Mouse (Mus musculus): ENCODE measurements around the gene Mrnip. TPM values are rescaled to one million over a fixed set of nuclear protein-coding genes. Genes with fewer than 3 reads are reported as not detected.

Gene Mrnip
- total RNA-seq, 2 experiments from 2014 or later, result 2.4 to 2.6 TPM

- DNase-seq, result no peak
- intact Hi-C loops (cut with DNase I), result loop anchor here (5.0 kb wide), 1 partner anchor 123 kb away; no protein-coding TSS in a partner anchor
These were observed 64.9 kb downstream of the Mrnip start for GRCm38 (mm10) chr11:50238821-50239791.

GRCm38 (mm10) chr11:50240235-50240911 lies 66.1 kb downstream of the Mrnip start:
- no peak for DNase-seq

GRCm38 (mm10) chr11:50243926-50244325 lies 69.7 kb downstream of the Mrnip start:
- DNase-seq, result no peak
- intact Hi-C loops (cut with DNase I), result no loop called here

More at GRCm38 (mm10) chr11:50240235-50240911, 66.1 kb downstream of the Mrnip start:
- intact Hi-C loops (cut with DNase I), result no loop called here

DNA sequence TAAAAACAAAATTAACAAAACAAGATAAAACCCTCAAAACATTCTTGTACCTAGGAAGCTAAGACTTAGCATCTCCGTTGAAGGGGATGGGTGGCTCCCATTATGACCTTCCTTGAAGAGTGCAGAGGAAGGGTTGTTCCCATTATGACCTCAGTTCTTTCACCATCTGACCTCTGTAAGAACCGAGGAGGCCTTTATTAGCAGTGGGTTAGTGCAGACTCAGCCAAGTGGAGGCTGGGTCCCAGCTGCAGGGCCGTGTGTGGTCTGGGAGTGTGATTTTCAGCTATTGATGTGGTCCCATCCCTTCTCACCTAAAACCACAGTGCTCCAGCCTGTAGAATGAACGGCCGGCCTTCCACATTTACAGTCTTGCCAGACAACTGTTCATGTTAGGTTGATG lies 71.0 kb downstream of the Mrnip start:
- no peak for DNase-seq
- intact Hi-C loops (cut with DNase I), result no loop called here

- intact Hi-C loops (cut with DNase I), result no loop called here
- DNase-seq, result no peak
These were observed 74.4 kb downstream of the Mrnip start for GRCm38 (mm10) chr11:50248473-50249171.

Small RNA genes within 50 kb of the gene (microRNA-seq; reads per million reads assigned to microRNA genes)
- gene Mir6919, result 0 reads per million in 2 experiments

Other genes starting within 250 kb of the Mrnip start
- 10 to 100 TPM; 37.5 to 44.1 TPM for gene Rnf130, start 149.1 kb upstream of the Mrnip start, total RNA-seq (2021)
- gene Tbc1d9b, start 43.0 kb upstream of the Mrnip start, total RNA-seq (2021), result 10 to 100 TPM; 24.1 to 24.5 TPM
- 100 to 1,000 TPM; 421 to 471 TPM for gene Sqstm1, start 36.4 kb downstream of the Mrnip start, total RNA-seq (2021)
- gene Mgat4b, start 36.4 kb downstream of the Mrnip start, total RNA-seq (2021), result 10 to 100 TPM; 35.7 to 35.8 TPM
- 1 to 10 TPM; 1.4 to 1.9 TPM for gene Ltc4s, start 64.2 kb downstream of the Mrnip start, total RNA-seq (2021)
- 1 to 10 TPM; 4.8 to 6.3 TPM for gene Maml1, start 117.9 kb downstream of the Mrnip start, total RNA-seq (2021)
- 100 to 1,000 TPM in 1 of 2 experiments, 10 to 100 TPM in 1; 76.4 to 103 TPM for gene Canx, start 151.2 kb downstream of the Mrnip start, total RNA-seq (2021)
- not detected for gene Cby3, start 180.0 kb downstream of the Mrnip start, total RNA-seq (2021)
- 10 to 100 TPM; 73.4 to 85.8 TPM for gene Hnrnph1, start 202.5 kb downstream of the Mrnip start, total RNA-seq (2021)